Mouse (Mus musculus): ENCODE measurements around the gene Igf1r. TPM values are rescaled to one million over a fixed set of nuclear protein-coding genes. Genes with fewer than 3 reads are reported as not detected.
A peak's percentile ranks its signal among the peaks of the same experiment; 100 is the strongest.

Igf1r gene
- polyA plus RNA-seq, 1 experiment from 2014 or later: 13.9 TPM

GRCm38 (mm10) chr7:68139384-68139783, 186.8 kb downstream of the Igf1r start:
- 19% methylated on average over 2 of the region's 2 CpGs for whole genome bisulfite sequencing
- Histone ChIP-seq H3K4me1 (replicated peaks) (peaks cover 41% of the 10 kb centered on the region), H3K9me3 (replicated peaks) (no peaks in the 10 kb centered on the region), H3K4me2 (no peak overlapping the region), H3K4me3 (no peak overlapping the region), H3K9ac (no peak overlapping the region), H3K36me3 (no peaks in the 10 kb centered on the region), H3K27ac (peak overlapping the region; percentile 71), H3K27me3 (no peaks in the 10 kb centered on the region)
- ATAC-seq (replicated peaks; ENCODE audit: insufficient number of reproducible peaks, insufficient read depth, low FRiP score, low read depth): no peak

GRCm38 (mm10) chr7:68140041-68140807, 187.6 kb downstream of the Igf1r start:
- 50% methylated on average over 11 of the region's 11 CpGs for WGBS
- Histone ChIP-seq H3K4me2 (0 out of 2 replicates have a peak overlapping the region, but pooled peaks have one; percentile 6), H3K27ac (peak overlapping the region; percentile 71), H3K36me3 (no peaks in the 10 kb centered on the region), H3K27me3 (no peaks in the 10 kb centered on the region), H3K9me3 (replicated peaks) (no peaks in the 10 kb centered on the region), H3K4me3 (no peak overlapping the region), H3K9ac (no peak overlapping the region), H3K4me1 (replicated peaks) (peaks cover 47% of the 10 kb centered on the region)
- peak; percentile 33; the same call in 1 of the 2 replicates for ATAC-seq (replicated peaks; ENCODE audit: insufficient number of reproducible peaks, insufficient read depth, low FRiP score, low read depth)

GRCm38 (mm10) chr7:68144266-68144665, 191.6 kb downstream of the Igf1r start:
- H3K9me3 ChIP-seq (replicated peaks): no peaks in the 10 kb centered on the region
- WGBS: 39% methylated on average over 6 of the region's 6 CpGs
- peaks cover 69% of the 10 kb centered on the region for H3K4me1 ChIP-seq (replicated peaks)
- ATAC-seq (replicated peaks; ENCODE audit: insufficient number of reproducible peaks, insufficient read depth, low FRiP score, low read depth): no peak
- no peaks in the 10 kb centered on the region for H3K27me3 ChIP-seq
- H3K4me3 ChIP-seq: no peak overlapping the region
- H3K27ac ChIP-seq: peak overlapping the region; percentile 59
- H3K36me3 ChIP-seq: no peaks in the 10 kb centered on the region
- H3K9ac ChIP-seq: no peak overlapping the region
- no peak overlapping the region for H3K4me2 ChIP-seq

DNA sequence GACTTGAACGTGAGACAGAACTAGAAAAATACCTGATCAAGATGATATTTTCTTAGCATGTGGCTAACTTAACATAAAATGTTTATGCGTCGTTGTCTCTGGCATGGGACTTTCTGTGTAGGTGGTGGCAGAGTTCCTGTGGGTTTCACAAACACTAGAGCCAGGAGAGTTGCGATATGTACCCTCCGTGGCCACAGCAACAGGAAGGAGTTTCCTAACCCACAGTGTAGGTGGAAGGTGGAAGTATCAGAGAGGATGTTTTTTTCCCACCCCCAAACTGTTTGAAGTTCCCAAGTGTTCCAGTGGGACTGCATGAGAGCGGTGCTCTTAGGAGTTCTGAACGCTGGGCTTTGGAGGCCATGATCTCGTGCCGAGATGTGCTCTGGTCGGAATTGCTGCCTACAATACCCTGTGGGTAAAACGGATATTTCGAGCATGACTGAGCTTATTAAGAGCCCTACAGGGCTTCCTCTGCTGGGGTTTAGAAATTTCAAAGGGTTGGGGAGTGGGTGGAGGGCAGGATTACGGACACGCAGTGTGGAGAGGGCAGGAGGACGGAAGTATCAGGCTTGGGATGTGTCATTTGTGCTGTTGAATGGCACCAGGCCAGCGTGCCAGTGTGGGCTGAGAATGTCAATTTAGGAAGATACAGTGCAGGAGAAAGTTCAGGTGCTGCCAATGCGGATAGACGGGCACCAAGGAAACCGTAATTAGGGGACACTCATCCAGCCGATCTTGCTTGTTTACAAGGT, 195.8 kb downstream of the Igf1r start:
- no peak for ATAC-seq (replicated peaks; ENCODE audit: insufficient number of reproducible peaks, insufficient read depth, low FRiP score, low read depth)
- no peak overlapping the region for H3K4me2 ChIP-seq
- no peak overlapping the region; the same call in 1 of the 2 replicates for H3K27ac ChIP-seq
- H3K9me3 ChIP-seq (replicated peaks): no peaks in the 10 kb centered on the region
- no peaks in the 10 kb centered on the region for H3K36me3 ChIP-seq
- peaks cover 79% of the 10 kb centered on the region for H3K4me1 ChIP-seq (replicated peaks)
- no peaks in the 10 kb centered on the region for H3K27me3 ChIP-seq
- no peak overlapping the region for H3K4me3 ChIP-seq
- H3K9ac ChIP-seq: no peak overlapping the region
- 76% methylated on average over 20 of the region's 20 CpGs for whole genome bisulfite sequencing

GRCm38 (mm10) chr7:68151892-68152291, 199.3 kb downstream of the Igf1r start:
- no peak overlapping the region for H3K4me3 ChIP-seq
- peak overlapping the region; percentile 91 for H3K27ac ChIP-seq
- no peak for ATAC-seq (replicated peaks; ENCODE audit: insufficient number of reproducible peaks, insufficient read depth, low FRiP score, low read depth)

DNA sequence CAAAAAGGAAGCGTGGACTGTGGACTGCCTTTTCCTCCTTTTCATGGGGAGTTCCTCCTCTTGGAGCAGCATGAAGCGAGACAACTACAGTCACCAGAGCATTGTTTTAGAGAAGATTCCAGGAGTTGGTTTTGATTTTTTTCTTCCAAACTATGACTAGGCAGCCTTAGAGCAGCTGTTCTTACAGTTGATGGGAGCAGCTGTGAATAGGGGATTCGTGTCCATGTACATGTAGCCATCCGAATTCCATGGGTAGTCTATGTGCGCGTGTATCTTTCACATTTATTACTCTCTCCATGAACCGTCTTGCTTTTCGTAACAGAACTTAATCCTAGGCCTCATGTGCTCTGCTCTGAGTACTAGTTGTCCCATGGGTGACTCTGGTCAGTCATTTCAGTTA, 199.8 kb downstream of the Igf1r start:
- Histone ChIP-seq H3K27me3 (no peaks in the 10 kb centered on the region), H3K4me1 (replicated peaks) (peaks cover 83% of the 10 kb centered on the region), H3K9ac (no peak overlapping the region), H3K9me3 (replicated peaks) (no peaks in the 10 kb centered on the region), H3K36me3 (no peaks in the 10 kb centered on the region), H3K4me3 (no peak overlapping the region), H3K4me2 (no peak overlapping the region), H3K27ac (peak overlapping the region; percentile 91)
- 82% methylated on average over 8 of the region's 8 CpGs for WGBS
- no peak for ATAC-seq (replicated peaks; ENCODE audit: insufficient number of reproducible peaks, insufficient read depth, low FRiP score, low read depth)

More at GRCm38 (mm10) chr7:68151892-68152291, 199.3 kb downstream of the Igf1r start:
- Histone ChIP-seq H3K36me3 (no peaks in the 10 kb centered on the region), H3K27me3 (no peaks in the 10 kb centered on the region), H3K4me1 (replicated peaks) (peaks cover 81% of the 10 kb centered on the region), H3K4me2 (no peak overlapping the region), H3K9ac (no peak overlapping the region), H3K9me3 (replicated peaks) (no peaks in the 10 kb centered on the region)
- WGBS: 19% methylated on average over 5 of the region's 5 CpGs

DNA sequence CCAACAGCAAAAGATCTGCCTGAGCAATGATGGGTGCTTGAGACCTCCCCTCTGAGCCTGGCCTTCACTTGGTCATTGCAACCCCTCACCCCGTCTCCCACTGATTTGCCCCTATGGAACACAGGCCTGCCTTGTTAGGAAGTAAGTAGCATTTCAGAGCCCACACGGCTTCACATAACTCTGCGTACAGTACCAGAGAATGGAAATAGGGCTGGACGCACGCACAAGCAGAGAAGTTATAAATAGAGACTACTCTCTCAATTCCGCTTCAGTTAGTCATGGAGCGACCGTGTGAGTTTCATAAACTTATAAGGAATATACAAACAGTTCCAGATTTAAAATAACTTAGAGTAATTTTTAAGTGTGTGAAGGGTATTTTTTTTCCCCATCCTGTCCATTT, 200.6 kb downstream of the Igf1r start:
- no peaks in the 10 kb centered on the region for H3K27me3 ChIP-seq
- peak overlapping the region; percentile 30 for H3K4me2 ChIP-seq
- H3K4me1 ChIP-seq (replicated peaks): peaks cover 79% of the 10 kb centered on the region
- peak; percentile 80 for ATAC-seq (replicated peaks; ENCODE audit: insufficient number of reproducible peaks, insufficient read depth, low FRiP score, low read depth)
- H3K27ac ChIP-seq: peak overlapping the region; percentile 91
- no peak overlapping the region for H3K4me3 ChIP-seq
- 40% methylated on average over 8 of the region's 8 CpGs for WGBS
- H3K9ac ChIP-seq: peak overlapping the region; percentile 50
- no peaks in the 10 kb centered on the region for H3K9me3 ChIP-seq (replicated peaks)
- no peaks in the 10 kb centered on the region for H3K36me3 ChIP-seq

DNA sequence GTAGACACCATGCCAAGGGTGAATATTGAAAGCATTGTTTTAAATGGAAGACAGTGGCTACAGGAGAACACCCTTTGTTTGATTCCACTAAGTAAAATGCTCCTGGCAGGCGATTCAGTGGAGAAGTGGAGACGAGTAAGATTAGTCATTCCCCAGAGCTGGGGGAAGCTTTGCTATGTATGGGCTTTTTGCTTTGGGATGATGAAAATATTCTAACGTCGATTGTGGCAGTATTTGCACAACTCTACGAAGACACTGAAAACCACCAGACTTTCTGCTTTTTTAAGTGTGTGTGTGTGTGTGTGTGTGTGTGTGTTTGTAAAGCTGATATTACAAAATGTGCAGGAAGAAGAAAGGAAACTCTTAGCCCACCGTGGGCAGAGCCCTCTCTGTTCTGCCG, 202.0 kb downstream of the Igf1r start:
- no peak for ATAC-seq (replicated peaks; ENCODE audit: insufficient number of reproducible peaks, insufficient read depth, low FRiP score, low read depth)
- Histone ChIP-seq H3K27ac (peak overlapping the region; percentile 91), H3K36me3 (no peaks in the 10 kb centered on the region), H3K4me2 (peak overlapping the region; percentile 24), H3K9ac (peak overlapping the region; percentile 32), H3K4me3 (no peak overlapping the region), H3K27me3 (no peaks in the 10 kb centered on the region), H3K4me1 (replicated peaks) (peaks cover 67% of the 10 kb centered on the region), H3K9me3 (replicated peaks) (no peaks in the 10 kb centered on the region)
- 34% methylated on average over 7 of the region's 7 CpGs for WGBS

DNA sequence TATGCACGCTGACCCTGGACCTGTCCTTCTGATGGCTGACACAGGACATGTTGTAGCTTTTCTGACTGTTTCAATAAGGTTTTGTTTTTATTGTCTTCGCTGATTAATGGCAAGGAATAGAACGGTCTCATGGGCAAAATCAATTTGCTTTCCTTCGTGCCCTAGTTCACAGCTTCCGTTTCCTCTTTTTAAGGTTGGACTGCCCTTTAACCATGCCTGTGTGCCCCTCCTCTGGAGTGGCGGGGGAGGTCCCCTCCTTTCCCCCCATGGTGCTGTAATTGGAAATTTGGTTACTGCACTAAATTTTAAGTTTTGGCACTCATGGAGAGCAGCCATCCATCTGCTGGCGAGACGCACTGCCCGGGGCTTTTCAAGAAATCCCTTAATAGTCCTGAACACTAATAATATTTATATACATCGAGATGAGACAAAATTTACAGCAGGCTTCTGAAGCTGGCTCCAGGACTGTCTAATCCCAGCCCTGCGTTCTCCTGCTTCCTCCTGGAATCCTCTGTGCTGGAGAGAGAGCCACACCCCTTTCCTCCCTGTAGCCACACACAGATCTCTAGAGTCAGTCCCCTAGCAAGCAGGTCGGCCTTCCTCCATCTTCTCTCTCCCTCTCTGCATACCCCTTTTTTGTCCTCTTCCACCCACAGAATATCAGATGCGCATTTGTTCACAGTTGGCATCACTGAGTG, 207.6 kb downstream of the Igf1r start:
- 54% methylated on average over 13 of the region's 13 CpGs for WGBS
- H3K4me1 ChIP-seq (replicated peaks): peaks cover 43% of the 10 kb centered on the region
- H3K4me2 ChIP-seq: no peak overlapping the region
- 0 out of 2 replicates have a peak overlapping the region, but pooled peaks have one; percentile 2 for H3K27ac ChIP-seq
- H3K9me3 ChIP-seq (replicated peaks): no peaks in the 10 kb centered on the region
- H3K4me3 ChIP-seq: no peak overlapping the region
- no peak overlapping the region for H3K9ac ChIP-seq
- H3K27me3 ChIP-seq: no peaks in the 10 kb centered on the region
- peaks cover 6% of the 10 kb centered on the region; the same call in 1 of the 2 replicates for H3K36me3 ChIP-seq
- no peak; the same call in 1 of the 2 replicates for ATAC-seq (replicated peaks; ENCODE audit: insufficient number of reproducible peaks, insufficient read depth, low FRiP score, low read depth)

DNA sequence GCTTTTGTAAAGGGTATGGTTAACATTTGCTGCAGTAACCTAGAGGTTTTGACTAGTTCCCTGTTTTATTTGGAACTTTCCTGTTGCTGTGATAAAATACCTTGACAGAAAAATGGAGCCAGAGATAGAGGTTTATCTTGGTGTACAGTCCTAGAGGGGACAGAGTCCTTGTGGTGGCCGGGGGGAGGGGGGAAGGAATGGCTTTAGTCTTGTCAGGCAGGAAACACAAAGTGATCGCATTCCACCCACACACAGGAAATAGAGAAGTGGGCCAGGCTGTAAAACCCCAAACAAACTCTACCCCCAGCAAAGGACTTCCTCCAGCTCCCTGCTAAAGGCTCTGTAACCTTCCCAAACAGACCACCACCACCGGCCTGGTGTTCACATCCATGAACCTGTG, 211.4 kb downstream of the Igf1r start:
- no peak for ATAC-seq (replicated peaks; ENCODE audit: insufficient number of reproducible peaks, insufficient read depth, low FRiP score, low read depth)
- WGBS: 35% methylated on average over 3 of the region's 3 CpGs
- H3K4me3 ChIP-seq: no peak overlapping the region

DNA sequence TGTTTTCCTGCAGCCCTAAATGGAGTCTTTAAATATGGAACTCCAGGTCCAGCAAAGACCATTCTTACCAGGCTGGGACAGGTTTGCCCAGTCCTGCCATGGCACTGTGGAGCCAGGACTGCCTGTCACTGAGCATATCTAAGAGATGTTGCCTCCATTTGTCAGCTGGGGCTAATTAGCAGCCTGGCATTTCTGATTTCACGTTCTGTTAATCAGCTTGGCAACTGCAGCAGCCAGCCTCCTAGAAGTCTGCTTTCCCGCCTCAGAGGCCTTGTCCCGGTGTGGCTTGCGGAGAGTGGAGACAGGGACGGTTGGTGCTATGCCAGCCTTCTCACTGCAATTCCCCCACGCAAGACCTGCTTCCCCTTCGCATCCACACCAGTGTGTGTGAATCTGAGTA, 220.1 kb downstream of the Igf1r start:
- no peak overlapping the region for H3K9ac ChIP-seq
- H3K4me2 ChIP-seq: no peak overlapping the region
- peaks cover 16% of the 10 kb centered on the region; the same call in 1 of the 2 replicates for H3K36me3 ChIP-seq
- no peak overlapping the region for H3K27ac ChIP-seq
- H3K4me1 ChIP-seq (replicated peaks): 0 out of 2 replicates have a peak, but pooled peaks cover 6% of the 10 kb centered on the region
- H3K27me3 ChIP-seq: no peaks in the 10 kb centered on the region
- no peaks in the 10 kb centered on the region for H3K9me3 ChIP-seq (replicated peaks)
- no peak overlapping the region for H3K4me3 ChIP-seq
- no peak for ATAC-seq (replicated peaks; ENCODE audit: insufficient number of reproducible peaks, insufficient read depth, low FRiP score, low read depth)
- 86% methylated on average over 7 of the region's 7 CpGs for WGBS

More for the DNA sequence above, 211.4 kb downstream of the Igf1r start:
- Histone ChIP-seq H3K36me3 (peaks cover 9% of the 10 kb centered on the region; the same call in 1 of the 2 replicates), H3K4me1 (replicated peaks) (peaks cover 20% of the 10 kb centered on the region), H3K27ac (no peak overlapping the region), H3K9ac (no peak overlapping the region), H3K27me3 (no peaks in the 10 kb centered on the region), H3K4me2 (no peak overlapping the region), H3K9me3 (replicated peaks) (no peaks in the 10 kb centered on the region)
